Mouse (Mus musculus) lung, postnatal 0 days (tissue): ENCODE results near the gene Zfp414.

Source experiments
- CTCF ChIP-seq: IDR thresholded peaks from 2 replicates; pipeline ENCODE4 v1.5.1; 2016; ENCODE audit warnings: antibody characterized with exemption, mild to moderate bottlenecking
- EP300 ChIP-seq: IDR thresholded peaks from 2 replicates; pipeline ENCODE4 v1.6.1; 2016; ENCODE audit warnings: antibody characterized with exemption, mild to moderate bottlenecking, control low read depth

DNA sequence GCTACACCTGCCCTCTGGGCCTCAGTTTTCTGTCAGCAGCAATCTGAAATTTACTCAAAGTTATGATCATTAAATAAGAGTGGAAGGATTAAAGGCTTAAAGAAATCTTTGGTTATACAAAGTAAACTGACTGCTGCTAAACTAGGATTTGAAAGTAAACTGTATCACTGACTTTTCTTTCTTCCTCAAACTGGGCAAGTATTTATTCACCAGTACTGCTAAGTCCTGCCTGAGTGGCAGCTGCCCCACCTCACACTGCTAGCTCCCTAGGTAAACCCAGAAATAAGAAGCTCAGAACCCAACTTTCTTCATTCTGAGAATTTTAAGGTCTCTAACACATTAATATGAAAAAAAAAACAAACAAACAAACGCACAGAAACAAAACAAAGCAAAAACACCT is 44.9 kb downstream of the Zfp414 start:
- TF ChIP-seq EP300 (no peak), CTCF (no peak)
